Mouse (Mus musculus): ENCODE measurements around the gene Lhfp.

DNA sequence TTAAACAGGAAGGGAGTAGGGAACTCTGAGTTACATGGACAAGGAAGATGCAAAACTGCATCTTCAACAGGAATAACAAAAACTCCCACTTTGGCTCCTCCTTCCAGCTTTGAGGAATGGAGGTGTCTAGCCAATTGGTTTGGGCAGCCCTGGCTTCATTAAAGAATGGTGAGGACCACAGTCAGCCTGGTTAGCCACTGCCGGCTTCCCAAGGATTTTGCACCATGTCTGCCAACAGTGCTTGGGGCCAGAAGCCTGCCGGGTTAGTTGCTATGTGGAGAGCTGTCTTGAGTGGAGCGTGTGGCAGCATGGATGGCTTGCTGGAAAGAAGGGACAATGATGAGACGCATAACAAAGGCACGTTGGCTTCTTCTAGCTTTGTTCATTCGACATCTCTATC lies 160.9 kb downstream of the Lhfp start:
- TF ChIP-seq CTCF (IDR thresholded peaks at IDR 0.05; ENCODE audit: borderline replicate concordance, extremely low read depth, insufficient read depth, insufficient read length) (no peak), POLR2A (IDR thresholded peaks at IDR 0.05; ENCODE audit: borderline replicate concordance, extremely low read depth, insufficient read depth, insufficient read length, poor library complexity, severe bottlenecking) (no peak)

Data from brain, embryonic 14.5 days (tissue).